Mouse (Mus musculus): ENCODE measurements at regions not wholly inside any gene's neighbourhood (a gene's known extent, or its start where the extent isn't known, plus 50 kb on each side); places are given as distances from the start of the nearest gene placed in this dataset.

- Histone ChIP-seq H3K36me3 (no peaks in the 10 kb centered on the region), H3K27me3 (no peaks in the 10 kb centered on the region), H3K4me2 (replicated peaks) (no peak overlapping the region), H3K4me3 (no peak overlapping the region), H3K9ac (no peak overlapping the region), H3K4me1 (no peaks in the 10 kb centered on the region), H3K27ac (no peak overlapping the region), H3K9me3 (no peaks in the 10 kb centered on the region)
- 87% methylated on average over 6 of the region's 6 CpGs for WGBS
- ATAC-seq (ENCODE audit: insufficient number of reproducible peaks, insufficient read depth, low FRiP score, low TSS enrichment), result no peak
These were observed 311.2 kb downstream of the Icos start for GRCm38 (mm10) chr1:61288946-61289345.

GRCm38 (mm10) chr1:61289552-61289951, 311.8 kb downstream of the Icos start:
- H3K27ac ChIP-seq, result no peak overlapping the region
- no peak overlapping the region for H3K4me3 ChIP-seq
- ATAC-seq (ENCODE audit: insufficient number of reproducible peaks, insufficient read depth, low FRiP score, low TSS enrichment), result no peak
- H3K36me3 ChIP-seq, result no peaks in the 10 kb centered on the region
- no peak overlapping the region for H3K4me2 ChIP-seq (replicated peaks)
- no peaks in the 10 kb centered on the region for H3K27me3 ChIP-seq
- H3K9me3 ChIP-seq, result no peaks in the 10 kb centered on the region
- no peak overlapping the region for H3K9ac ChIP-seq
- 67% methylated on average over 4 of the region's 4 CpGs for WGBS
- H3K4me1 ChIP-seq, result no peaks in the 10 kb centered on the region

- Histone ChIP-seq H3K4me3 (no peak overlapping the region), H3K4me1 (peaks cover 2% of the 10 kb centered on the region), H3K4me2 (replicated peaks) (no peak overlapping the region), H3K9ac (no peak overlapping the region), H3K27me3 (no peaks in the 10 kb centered on the region; the same call in 1 of the 2 replicates), H3K36me3 (no peaks in the 10 kb centered on the region), H3K27ac (no peak overlapping the region), H3K9me3 (no peaks in the 10 kb centered on the region)
- WGBS, result 68% methylated on average over 5 of the region's 5 CpGs
- no peak for ATAC-seq (ENCODE audit: insufficient number of reproducible peaks, insufficient read depth, low FRiP score, low TSS enrichment)
These were observed 315.4 kb downstream of the Icos start for GRCm38 (mm10) chr1:61293106-61293505.

GRCm38 (mm10) chr1:61295219-61295618, 317.5 kb downstream of the Icos start:
- ATAC-seq (ENCODE audit: insufficient number of reproducible peaks, insufficient read depth, low FRiP score, low TSS enrichment), result no peak
- Histone ChIP-seq H3K9me3 (no peaks in the 10 kb centered on the region), H3K4me2 (replicated peaks) (no peak overlapping the region), H3K4me3 (no peak overlapping the region), H3K36me3 (no peaks in the 10 kb centered on the region), H3K27ac (no peak overlapping the region), H3K27me3 (no peaks in the 10 kb centered on the region; the same call in 1 of the 2 replicates), H3K4me1 (peaks cover 15% of the 10 kb centered on the region), H3K9ac (no peak overlapping the region)
- 84% methylated on average over 3 of the region's 3 CpGs for WGBS

GRCm38 (mm10) chr1:61296831-61297230, 319.1 kb downstream of the Icos start:
- ATAC-seq (ENCODE audit: insufficient number of reproducible peaks, insufficient read depth, low FRiP score, low TSS enrichment), result no peak
- Histone ChIP-seq H3K9me3 (no peaks in the 10 kb centered on the region), H3K4me2 (replicated peaks) (no peak overlapping the region), H3K27me3 (no peaks in the 10 kb centered on the region; the same call in 1 of the 2 replicates), H3K4me3 (no peak overlapping the region), H3K4me1 (peaks cover 30% of the 10 kb centered on the region), H3K27ac (no peak overlapping the region), H3K36me3 (no peaks in the 10 kb centered on the region), H3K9ac (no peak overlapping the region)
- 56% methylated on average over 4 of the region's 4 CpGs for WGBS

- no peak overlapping the region for H3K9ac ChIP-seq
- H3K27me3 ChIP-seq, result no peaks in the 10 kb centered on the region; the same call in 1 of the 2 replicates
- H3K36me3 ChIP-seq, result no peaks in the 10 kb centered on the region
- no peak overlapping the region for H3K4me3 ChIP-seq
- WGBS, result 74% methylated on average over 3 of the region's 3 CpGs
- ATAC-seq (ENCODE audit: insufficient number of reproducible peaks, insufficient read depth, low FRiP score, low TSS enrichment), result no peak
- H3K27ac ChIP-seq, result no peak overlapping the region
- no peak overlapping the region for H3K4me2 ChIP-seq (replicated peaks)
- peaks cover 33% of the 10 kb centered on the region for H3K4me1 ChIP-seq
- H3K9me3 ChIP-seq, result no peaks in the 10 kb centered on the region
These were observed 319.6 kb downstream of the Icos start for GRCm38 (mm10) chr1:61297361-61297760.

- 13% methylated on average over 3 of the region's 3 CpGs for WGBS
- Histone ChIP-seq H3K4me3 (no peak overlapping the region), H3K27ac (peak overlapping the region; percentile 25; the same call in 1 of the 2 replicates), H3K36me3 (no peaks in the 10 kb centered on the region), H3K9ac (no peak overlapping the region), H3K9me3 (no peaks in the 10 kb centered on the region), H3K4me1 (peaks cover 33% of the 10 kb centered on the region), H3K4me2 (replicated peaks) (no peak overlapping the region), H3K27me3 (no peaks in the 10 kb centered on the region; the same call in 1 of the 2 replicates)
- ATAC-seq (ENCODE audit: insufficient number of reproducible peaks, insufficient read depth, low FRiP score, low TSS enrichment), result no peak
These were observed 320.3 kb downstream of the Icos start for GRCm38 (mm10) chr1:61298064-61298463.

GRCm38 (mm10) chr1:61298779-61299178, 321.1 kb downstream of the Icos start:
- Histone ChIP-seq H3K9me3 (no peaks in the 10 kb centered on the region), H3K36me3 (no peaks in the 10 kb centered on the region), H3K27ac (peak overlapping the region; percentile 25; the same call in 1 of the 2 replicates), H3K4me3 (no peak overlapping the region), H3K9ac (no peak overlapping the region), H3K4me1 (peaks cover 33% of the 10 kb centered on the region), H3K4me2 (replicated peaks) (no peak overlapping the region), H3K27me3 (no peaks in the 10 kb centered on the region; the same call in 1 of the 2 replicates)
- WGBS, result 62% methylated on average over 6 of the region's 6 CpGs
- no peak for ATAC-seq (ENCODE audit: insufficient number of reproducible peaks, insufficient read depth, low FRiP score, low TSS enrichment)

- Histone ChIP-seq H3K36me3 (no peaks in the 10 kb centered on the region), H3K9me3 (no peaks in the 10 kb centered on the region), H3K9ac (no peak overlapping the region), H3K4me2 (replicated peaks) (no peak overlapping the region), H3K27me3 (no peaks in the 10 kb centered on the region; the same call in 1 of the 2 replicates), H3K4me1 (peaks cover 33% of the 10 kb centered on the region), H3K27ac (no peak overlapping the region), H3K4me3 (no peak overlapping the region)
- ATAC-seq (ENCODE audit: insufficient number of reproducible peaks, insufficient read depth, low FRiP score, low TSS enrichment), result no peak
- 58% methylated on average over 4 of the region's 4 CpGs for WGBS
These were observed 322.8 kb downstream of the Icos start for GRCm38 (mm10) chr1:61300491-61300890.

GRCm38 (mm10) chr1:61301041-61302030, 323.6 kb downstream of the Icos start:
- Histone ChIP-seq H3K4me1 (peaks cover 33% of the 10 kb centered on the region), H3K9ac (no peak overlapping the region), H3K27me3 (no peaks in the 10 kb centered on the region), H3K4me3 (no peak overlapping the region), H3K9me3 (no peaks in the 10 kb centered on the region), H3K36me3 (no peaks in the 10 kb centered on the region), H3K4me2 (replicated peaks) (no peak overlapping the region), H3K27ac (0 out of 2 replicates have a peak overlapping the region, but pooled peaks have one; percentile 1)
- no peak for ATAC-seq (ENCODE audit: insufficient number of reproducible peaks, insufficient read depth, low FRiP score, low TSS enrichment)
- 43% methylated on average over 24 of the region's 24 CpGs for WGBS

- WGBS, result 48% methylated on average over 8 of the region's 8 CpGs
- Histone ChIP-seq H3K9ac (no peak overlapping the region), H3K9me3 (no peaks in the 10 kb centered on the region), H3K27me3 (no peaks in the 10 kb centered on the region), H3K4me2 (replicated peaks) (no peak overlapping the region), H3K4me3 (no peak overlapping the region), H3K27ac (no peak overlapping the region), H3K36me3 (no peaks in the 10 kb centered on the region), H3K4me1 (peaks cover 33% of the 10 kb centered on the region)
- no peak for ATAC-seq (ENCODE audit: insufficient number of reproducible peaks, insufficient read depth, low FRiP score, low TSS enrichment)
These were observed 324.9 kb downstream of the Icos start for GRCm38 (mm10) chr1:61302570-61303071.

GRCm38 (mm10) chr1:61306296-61306695, 328.6 kb downstream of the Icos start:
- Histone ChIP-seq H3K4me1 (peaks cover 6% of the 10 kb centered on the region), H3K36me3 (no peaks in the 10 kb centered on the region), H3K4me3 (no peak overlapping the region), H3K27ac (no peak overlapping the region), H3K9me3 (no peaks in the 10 kb centered on the region), H3K27me3 (no peaks in the 10 kb centered on the region), H3K9ac (no peak overlapping the region), H3K4me2 (replicated peaks) (no peak overlapping the region)
- ATAC-seq (ENCODE audit: insufficient number of reproducible peaks, insufficient read depth, low FRiP score, low TSS enrichment), result no peak
- 76% methylated on average over 8 of the region's 8 CpGs for WGBS

Data from embryonic facial prominence, embryonic 12.5 days (tissue).